Mouse (Mus musculus): ENCODE measurements around the gene Men1. TPM values are rescaled to one million over a fixed set of nuclear protein-coding genes. Genes with fewer than 3 reads are reported as not detected.
A peak's percentile ranks its signal among the peaks of the same experiment; 100 is the strongest.

The Men1 gene
- polyA plus RNA-seq, 1 experiment from 2014 or later: 36.1 TPM

GRCm38 (mm10) chr19:6384954-6385353 lies 50.2 kb downstream of the Men1 start:
- 46% methylated on average over 11 of the region's 11 CpGs for WGBS
- no peaks in the 10 kb centered on the region for H3K27me3 ChIP-seq
- H3K4me1 ChIP-seq (replicated peaks): peaks cover 54% of the 10 kb centered on the region
- peak overlapping the region; percentile 67 for H3K4me2 ChIP-seq
- no peaks in the 10 kb centered on the region for H3K9me3 ChIP-seq (replicated peaks)
- H3K27ac ChIP-seq: peak overlapping the region; percentile 85
- ATAC-seq (replicated peaks; ENCODE audit: insufficient number of reproducible peaks, insufficient read depth, low FRiP score, low read depth): 0 out of 2 replicates have a peak, but pooled peaks have one; percentile 15
- H3K4me3 ChIP-seq: peak overlapping the region; percentile 53
- peaks cover 22% of the 10 kb centered on the region; the same call in 1 of the 2 replicates for H3K36me3 ChIP-seq
- peak overlapping the region; percentile 55 for H3K9ac ChIP-seq

- peak overlapping the region; percentile 85 for H3K27ac ChIP-seq
- peaks cover 21% of the 10 kb centered on the region; the same call in 1 of the 2 replicates for H3K36me3 ChIP-seq
- H3K4me1 ChIP-seq (replicated peaks): peaks cover 56% of the 10 kb centered on the region
- H3K9ac ChIP-seq: peak overlapping the region; percentile 55
- H3K9me3 ChIP-seq (replicated peaks): no peaks in the 10 kb centered on the region
- H3K27me3 ChIP-seq: no peaks in the 10 kb centered on the region
- peak overlapping the region; percentile 67 for H3K4me2 ChIP-seq
- ATAC-seq (replicated peaks; ENCODE audit: insufficient number of reproducible peaks, insufficient read depth, low FRiP score, low read depth): no peak
- H3K4me3 ChIP-seq: peak overlapping the region; percentile 53
- WGBS: 52% methylated on average over 5 of the region's 5 CpGs
These were observed 50.6 kb downstream of the Men1 start for GRCm38 (mm10) chr19:6385419-6385818.

GRCm38 (mm10) chr19:6385821-6386220 lies 51.0 kb downstream of the Men1 start:
- H3K36me3 ChIP-seq: peaks cover 19% of the 10 kb centered on the region
- peak overlapping the region; percentile 67 for H3K4me2 ChIP-seq
- ATAC-seq (replicated peaks; ENCODE audit: insufficient number of reproducible peaks, insufficient read depth, low FRiP score, low read depth): no peak
- H3K4me3 ChIP-seq: peak overlapping the region; percentile 53
- peaks cover 56% of the 10 kb centered on the region for H3K4me1 ChIP-seq (replicated peaks)
- WGBS: 67% methylated on average over 7 of the region's 7 CpGs
- H3K27me3 ChIP-seq: no peaks in the 10 kb centered on the region
- peak overlapping the region; percentile 55 for H3K9ac ChIP-seq
- no peaks in the 10 kb centered on the region for H3K9me3 ChIP-seq (replicated peaks)
- H3K27ac ChIP-seq: peak overlapping the region; percentile 85

- Histone ChIP-seq H3K4me2 (peak overlapping the region; percentile 67), H3K27me3 (no peaks in the 10 kb centered on the region), H3K9ac (peak overlapping the region; percentile 55), H3K36me3 (peaks cover 23% of the 10 kb centered on the region), H3K27ac (peak overlapping the region; percentile 85; the same call in 1 of the 2 replicates), H3K4me1 (replicated peaks) (peaks cover 56% of the 10 kb centered on the region), H3K9me3 (replicated peaks) (no peaks in the 10 kb centered on the region), H3K4me3 (peak overlapping the region; percentile 53)
- ATAC-seq (replicated peaks; ENCODE audit: insufficient number of reproducible peaks, insufficient read depth, low FRiP score, low read depth): no peak
- 62% methylated on average over 9 of the region's 9 CpGs for WGBS
These were observed 51.5 kb downstream of the Men1 start for GRCm38 (mm10) chr19:6386234-6386633.

- H3K4me1 ChIP-seq (replicated peaks): peaks cover 47% of the 10 kb centered on the region
- H3K27ac ChIP-seq: no peak overlapping the region
- 73% methylated on average over 13 of the region's 13 CpGs for WGBS
- no peak overlapping the region for H3K9ac ChIP-seq
- no peak overlapping the region for H3K4me2 ChIP-seq
- no peaks in the 10 kb centered on the region for H3K9me3 ChIP-seq (replicated peaks)
- no peaks in the 10 kb centered on the region for H3K27me3 ChIP-seq
- no peak overlapping the region for H3K4me3 ChIP-seq
- no peak for ATAC-seq (replicated peaks; ENCODE audit: insufficient number of reproducible peaks, insufficient read depth, low FRiP score, low read depth)
- H3K36me3 ChIP-seq: peaks cover 41% of the 10 kb centered on the region
These were observed 53.2 kb downstream of the Men1 start for GRCm38 (mm10) chr19:6388006-6388405.

- H3K27ac ChIP-seq: no peak overlapping the region
- H3K36me3 ChIP-seq: peaks cover 54% of the 10 kb centered on the region
- no peaks in the 10 kb centered on the region for H3K27me3 ChIP-seq
- peak overlapping the region; percentile 35 for H3K4me2 ChIP-seq
- peak overlapping the region; percentile 4; the same call in 1 of the 2 replicates for H3K4me3 ChIP-seq
- ATAC-seq (replicated peaks; ENCODE audit: insufficient number of reproducible peaks, insufficient read depth, low FRiP score, low read depth): no peak
- no peaks in the 10 kb centered on the region for H3K9me3 ChIP-seq (replicated peaks)
- WGBS: 31% methylated on average over 16 of the region's 16 CpGs
- no peak overlapping the region for H3K9ac ChIP-seq
- H3K4me1 ChIP-seq (replicated peaks): peaks cover 29% of the 10 kb centered on the region
These were observed 55.0 kb downstream of the Men1 start for GRCm38 (mm10) chr19:6389803-6390202.

GRCm38 (mm10) chr19:6390251-6390650 lies 55.5 kb downstream of the Men1 start:
- Histone ChIP-seq H3K36me3 (peaks cover 54% of the 10 kb centered on the region), H3K27ac (no peak overlapping the region), H3K4me3 (no peak overlapping the region), H3K4me2 (no peak overlapping the region), H3K9ac (no peak overlapping the region), H3K9me3 (replicated peaks) (no peaks in the 10 kb centered on the region), H3K4me1 (replicated peaks) (peaks cover 26% of the 10 kb centered on the region), H3K27me3 (no peaks in the 10 kb centered on the region)
- ATAC-seq (replicated peaks; ENCODE audit: insufficient number of reproducible peaks, insufficient read depth, low FRiP score, low read depth): no peak
- WGBS: 62% methylated on average over 6 of the region's 6 CpGs

Small RNA genes lying within 50 kb of the gene (microRNA-seq; reads per million reads assigned to microRNA genes)
- gene Mir6989: not detected

Other genes with a start within 250 kb of the Men1 start
- gene Cdca5, start 250.0 kb upstream of the Men1 start, polyA plus RNA-seq (2015; fragmentation: Nextera tagmentation; extraction: Ambion mirVana): 19.6 and 27.2 TPM in 2 replicates
- gene AC131692.1, start 240.6 kb upstream of the Men1 start, polyA plus RNA-seq (2015; fragmentation: Nextera tagmentation; extraction: Ambion mirVana): 0.20 and 0.38 TPM in 2 replicates
- gene Naaladl1, start 229.2 kb upstream of the Men1 start, polyA plus RNA-seq (2015; fragmentation: Nextera tagmentation; extraction: Ambion mirVana): 0.21 and 0.36 TPM in 2 replicates
- 28.1 and 38.1 TPM in 2 replicates for gene Sac3d1, start 216.3 kb upstream of the Men1 start, polyA plus RNA-seq (2015; fragmentation: Nextera tagmentation; extraction: Ambion mirVana)
- 19.8 and 25.9 TPM in 2 replicates for gene Snx15, start 206.7 kb upstream of the Men1 start, polyA plus RNA-seq (2015; fragmentation: Nextera tagmentation; extraction: Ambion mirVana)
- gene Batf2, start 194.0 kb upstream of the Men1 start, polyA plus RNA-seq (2015; fragmentation: Nextera tagmentation; extraction: Ambion mirVana): 0.23 TPM in 1 of 2 replicates, not detected in the other
- gene Arl2, start 193.4 kb upstream of the Men1 start, polyA plus RNA-seq (2015; fragmentation: Nextera tagmentation; extraction: Ambion mirVana): 74.7 and 81.8 TPM in 2 replicates
- not detected in 2 replicates for gene Majin, start 150.6 kb upstream of the Men1 start, polyA plus RNA-seq (2015; fragmentation: Nextera tagmentation; extraction: Ambion mirVana)
- gene Gpha2, start 108.6 kb upstream of the Men1 start, polyA plus RNA-seq (2015; fragmentation: Nextera tagmentation; extraction: Ambion mirVana): 0.57 TPM in 1 of 2 replicates, not detected in the other
- gene Ppp2r5b, start 99.1 kb upstream of the Men1 start, polyA plus RNA-seq (2015; fragmentation: Nextera tagmentation; extraction: Ambion mirVana): 21.4 and 28.1 TPM in 2 replicates
- 6.7 and 10.0 TPM in 2 replicates for gene Atg2a, start 93.3 kb upstream of the Men1 start, polyA plus RNA-seq (2015; fragmentation: Nextera tagmentation; extraction: Ambion mirVana)
- gene Ehd1, start 58.3 kb upstream of the Men1 start, polyA plus RNA-seq (2015; fragmentation: Nextera tagmentation; extraction: Ambion mirVana): 54.1 and 66.8 TPM in 2 replicates
- gene Cdc42bpg, start 28.5 kb upstream of the Men1 start, polyA plus RNA-seq (2015; fragmentation: Nextera tagmentation; extraction: Ambion mirVana): 0.30 and 0.60 TPM in 2 replicates
- gene Map4k2, start 6.2 kb downstream of the Men1 start, polyA plus RNA-seq (2015; fragmentation: Nextera tagmentation; extraction: Ambion mirVana): 12.6 and 17.9 TPM in 2 replicates
- 79.0 and 98.4 TPM in 2 replicates for gene Sf1, start 28.7 kb downstream of the Men1 start, polyA plus RNA-seq (2015; fragmentation: Nextera tagmentation; extraction: Ambion mirVana)
- 282 and 297 TPM in 2 replicates for gene Pygm, start 49.4 kb downstream of the Men1 start, polyA plus RNA-seq (2015; fragmentation: Nextera tagmentation; extraction: Ambion mirVana)
- 54.8 TPM in 2 replicates for gene Rasgrp2, start 64.4 kb downstream of the Men1 start, polyA plus RNA-seq (2015; fragmentation: Nextera tagmentation; extraction: Ambion mirVana)
- 0.47 and 0.60 TPM in 2 replicates for gene Nrxn2, start 83.8 kb downstream of the Men1 start, polyA plus RNA-seq (2015; fragmentation: Nextera tagmentation; extraction: Ambion mirVana)
- not detected in 2 replicates for gene Slc22a12, start 208.1 kb downstream of the Men1 start, polyA plus RNA-seq (2015; fragmentation: Nextera tagmentation; extraction: Ambion mirVana)